Mouse (Mus musculus): ENCODE measurements around the gene Bcl2. TPM values are rescaled to one million over a fixed set of nuclear protein-coding genes. Genes with fewer than 3 reads are reported as not detected.
A peak's percentile ranks its signal among the peaks of the same experiment; 100 is the strongest.

Gene Bcl2
- total and polyA plus RNA-seq, 3 experiments: 1.3 to 5.0 (median 3.5) TPM

DNA sequence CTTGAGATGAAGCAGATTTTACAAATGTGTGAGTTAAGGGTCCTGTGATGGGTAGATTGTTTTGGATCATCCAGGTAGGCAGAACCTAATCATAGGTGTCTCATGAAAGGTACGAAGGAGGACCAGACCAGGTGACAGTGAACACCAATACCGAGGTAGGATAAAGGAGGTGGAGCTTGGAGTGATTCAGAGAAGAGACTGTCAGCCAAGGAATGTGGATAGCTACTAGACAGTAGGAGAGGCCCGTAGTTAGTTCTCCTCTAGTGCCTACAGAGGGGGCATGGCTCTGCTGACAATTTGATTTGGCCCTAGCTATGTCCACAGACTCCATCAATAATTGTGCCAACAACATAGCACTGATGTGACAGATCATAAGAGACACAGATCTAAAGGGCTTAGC, 188.0 kb downstream of the Bcl2 start:
- TF ChIP-seq POLR2A (IDR thresholded peaks at IDR 0.05; ENCODE audit: insufficient read depth, low read depth, low read length): no peak
- TF ChIP-seq CTCF (IDR thresholded peaks at IDR 0.05): no peak
- TF ChIP-seq EP300 (IDR thresholded peaks at IDR 0.05; ENCODE audit: insufficient read depth, low read depth, low read length): no peak
- Histone ChIP-seq H3K36me3 (ENCODE audit: control insufficient read depth, insufficient read depth, low read length) (peaks cover 3% of the 10 kb centered on the region), H3K27me3 (ENCODE audit: control insufficient read depth, insufficient read depth, low read length) (no peaks in the 10 kb centered on the region), H3K27ac (no peak overlapping the region), H3K4me3 (no peak overlapping the region), H3K9ac (ENCODE audit: low read depth, low read length) (no peak overlapping the region), H3K79me2 (replicated peaks; ENCODE audit: control insufficient read depth, insufficient read depth, low read length) (no peaks in the 10 kb centered on the region), H3K4me1 (ENCODE audit: control insufficient read depth, insufficient read depth, low read length) (peaks cover 10% of the 10 kb centered on the region)
- intact Hi-C loops (cut with DNase I): no loop called here
- DNase-seq: no peak
- WGBS: 80% methylated on average over 3 of the region's 3 CpGs

GRCm38 (mm10) chr1:106523741-106524140, 190.3 kb downstream of the Bcl2 start:
- TF ChIP-seq EP300 (IDR thresholded peaks at IDR 0.05; ENCODE audit: insufficient read depth, low read depth, low read length) (no peak), CTCF (IDR thresholded peaks at IDR 0.05) (no peak), POLR2A (IDR thresholded peaks at IDR 0.05; ENCODE audit: insufficient read depth, low read depth, low read length) (no peak)
- Histone ChIP-seq H3K36me3 (ENCODE audit: control insufficient read depth, insufficient read depth, low read length) (peaks cover 3% of the 10 kb centered on the region), H3K79me2 (replicated peaks; ENCODE audit: control insufficient read depth, insufficient read depth, low read length) (no peaks in the 10 kb centered on the region), H3K27me3 (ENCODE audit: control insufficient read depth, insufficient read depth, low read length) (no peaks in the 10 kb centered on the region), H3K4me3 (no peak overlapping the region), H3K9ac (ENCODE audit: low read depth, low read length) (no peak overlapping the region), H3K4me1 (ENCODE audit: control insufficient read depth, insufficient read depth, low read length) (peaks cover 10% of the 10 kb centered on the region), H3K27ac (no peak overlapping the region)
- intact Hi-C loops (cut with DNase I): no loop called here
- WGBS: 51% methylated on average over 6 of the region's 6 CpGs
- DNase-seq: peak; percentile 47 to 55

- no peak overlapping the region for H3K9ac ChIP-seq (ENCODE audit: low read depth, low read length)
- H3K4me1 ChIP-seq (ENCODE audit: control insufficient read depth, insufficient read depth, low read length): peaks cover 10% of the 10 kb centered on the region
- 81% methylated on average over 5 of the region's 5 CpGs for WGBS
- intact Hi-C loops (cut with DNase I): no loop called here
- no peaks in the 10 kb centered on the region for H3K27me3 ChIP-seq (ENCODE audit: control insufficient read depth, insufficient read depth, low read length)
- no peak overlapping the region for H3K27ac ChIP-seq
- H3K4me3 ChIP-seq: no peak overlapping the region
- no peak for TF ChIP-seq CTCF (IDR thresholded peaks at IDR 0.05)
- H3K79me2 ChIP-seq (replicated peaks; ENCODE audit: control insufficient read depth, insufficient read depth, low read length): no peaks in the 10 kb centered on the region
- DNase-seq: no peak
- H3K36me3 ChIP-seq (ENCODE audit: control insufficient read depth, insufficient read depth, low read length): peaks cover 3% of the 10 kb centered on the region
These were observed 191.1 kb downstream of the Bcl2 start for GRCm38 (mm10) chr1:106523009-106523408.

GRCm38 (mm10) chr1:106517591-106518177, 196.4 kb downstream of the Bcl2 start:
- H3K79me2 ChIP-seq (replicated peaks; ENCODE audit: control insufficient read depth, insufficient read depth, low read length): no peaks in the 10 kb centered on the region
- H3K36me3 ChIP-seq (ENCODE audit: control insufficient read depth, insufficient read depth, low read length): no peaks in the 10 kb centered on the region
- no peak overlapping the region for H3K27ac ChIP-seq
- H3K4me3 ChIP-seq: no peak overlapping the region
- H3K4me1 ChIP-seq (ENCODE audit: control insufficient read depth, insufficient read depth, low read length): peaks cover 2% of the 10 kb centered on the region; the same call in 1 of the 2 replicates
- TF ChIP-seq CTCF (IDR thresholded peaks at IDR 0.05) (no peak), EP300 (IDR thresholded peaks at IDR 0.05; ENCODE audit: insufficient read depth, low read depth, low read length) (no peak), POLR2A (IDR thresholded peaks at IDR 0.05; ENCODE audit: insufficient read depth, low read depth, low read length) (no peak)
- 52% methylated on average over 6 of the region's 6 CpGs for WGBS
- H3K27me3 ChIP-seq (ENCODE audit: control insufficient read depth, insufficient read depth, low read length): no peaks in the 10 kb centered on the region
- peak in 1 of 2 experiments; percentile 41 for DNase-seq
- no peak overlapping the region for H3K9ac ChIP-seq (ENCODE audit: low read depth, low read length)
- intact Hi-C loops (cut with DNase I): no loop called here

GRCm38 (mm10) chr1:106517099-106517498, 197.0 kb downstream of the Bcl2 start:
- Histone ChIP-seq H3K27me3 (ENCODE audit: control insufficient read depth, insufficient read depth, low read length) (no peaks in the 10 kb centered on the region), H3K27ac (no peak overlapping the region), H3K9ac (ENCODE audit: low read depth, low read length) (no peak overlapping the region), H3K4me1 (ENCODE audit: control insufficient read depth, insufficient read depth, low read length) (peaks cover 2% of the 10 kb centered on the region; the same call in 1 of the 2 replicates), H3K4me3 (no peak overlapping the region), H3K36me3 (ENCODE audit: control insufficient read depth, insufficient read depth, low read length) (no peaks in the 10 kb centered on the region), H3K79me2 (replicated peaks; ENCODE audit: control insufficient read depth, insufficient read depth, low read length) (no peaks in the 10 kb centered on the region)
- no peak for DNase-seq
- TF ChIP-seq CTCF (IDR thresholded peaks at IDR 0.05): no peak
- no peak for TF ChIP-seq POLR2A (IDR thresholded peaks at IDR 0.05; ENCODE audit: insufficient read depth, low read depth, low read length)
- no peak for TF ChIP-seq EP300 (IDR thresholded peaks at IDR 0.05; ENCODE audit: insufficient read depth, low read depth, low read length)
- WGBS: 95% methylated on average over 1 of the region's 1 CpGs
- intact Hi-C loops (cut with DNase I): no loop called here

DNA sequence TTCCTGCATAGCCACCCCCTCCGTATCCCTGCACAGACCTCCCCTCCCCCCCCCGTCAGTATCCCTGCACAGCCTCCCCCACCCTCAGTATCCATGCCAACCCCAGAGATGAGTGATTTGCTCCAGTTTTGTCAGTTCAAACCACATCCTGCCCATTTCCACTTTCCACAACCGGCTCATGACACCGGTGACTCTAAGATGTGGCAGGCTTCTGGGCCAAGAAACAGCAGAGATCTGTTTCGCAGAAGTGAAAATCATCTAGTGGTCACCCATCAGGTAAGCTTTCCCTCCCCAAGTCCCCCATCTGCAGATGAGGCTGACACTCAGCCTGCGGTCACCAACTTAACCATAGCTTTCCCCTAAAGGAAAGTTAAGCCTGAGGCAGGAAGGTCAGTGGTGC, 198.5 kb downstream of the Bcl2 start:
- no peaks in the 10 kb centered on the region for H3K36me3 ChIP-seq (ENCODE audit: control insufficient read depth, insufficient read depth, low read length)
- H3K27me3 ChIP-seq (ENCODE audit: control insufficient read depth, insufficient read depth, low read length): no peaks in the 10 kb centered on the region
- H3K4me3 ChIP-seq: no peak overlapping the region
- no peak for DNase-seq
- TF ChIP-seq CTCF (IDR thresholded peaks at IDR 0.05) (no peak), POLR2A (IDR thresholded peaks at IDR 0.05; ENCODE audit: insufficient read depth, low read depth, low read length) (no peak), EP300 (IDR thresholded peaks at IDR 0.05; ENCODE audit: insufficient read depth, low read depth, low read length) (no peak)
- intact Hi-C loops (cut with DNase I): loop anchor here (2.0 kb wide), 1 partner anchor 29 kb away; no protein-coding TSS in a partner anchor
- no peak overlapping the region for H3K27ac ChIP-seq
- 87% methylated on average over 6 of the region's 6 CpGs for WGBS
- peaks cover 2% of the 10 kb centered on the region; the same call in 1 of the 2 replicates for H3K4me1 ChIP-seq (ENCODE audit: control insufficient read depth, insufficient read depth, low read length)
- H3K9ac ChIP-seq (ENCODE audit: low read depth, low read length): no peak overlapping the region
- no peaks in the 10 kb centered on the region for H3K79me2 ChIP-seq (replicated peaks; ENCODE audit: control insufficient read depth, insufficient read depth, low read length)

Data from heart, adult 2 months (tissue).